Mouse (Mus musculus) left cerebral cortex, adult 6 months (tissue): ENCODE results near the gene Flg. TPM values are rescaled to one million over a fixed set of nuclear protein-coding genes. Genes with fewer than 3 reads are reported as not detected.

Experiments
- long read RNA-seq, 2 experiments: library from polyadenylated mRNA; unstranded; transcript quantifications; one replicate each; pipeline ENCODE4 v2.0.0; 2019 to 2020
- polyA plus RNA-seq: library from polyadenylated mRNA; unstranded; fragments of <200 nt; fragmentation: Nextera tagmentation; gene quantifications from 2 replicates; pipeline ENCODE4 v1.2.3, GENCODE M21; 2021

Flg gene
- polyA plus RNA-seq: 0.03 TPM in 1 of 2 replicates, not detected in the other
- long read RNA-seq, experiment 1: 0 reads
- long read RNA-seq, experiment 2: 0 reads

GRCm38 (mm10) chr3:93273223-93273622 lies at the start of gene Flg:
Gene Flg (plus strand): TSS chr3:93273523.

GRCm38 (mm10) chr3:93319449-93319848 lies 46.1 kb downstream of the Flg start, which contains the start of gene Hrnr:
Gene Hrnr (plus strand): TSS chr3:93319749.

Other genes starting within 250 kb of the Flg start
- gene Gm4858, start 204.7 kb upstream of the Flg start, polyA plus RNA-seq: not detected in 2 replicates
- not detected in 2 replicates for gene Crnn, start 128.7 kb upstream of the Flg start, polyA plus RNA-seq
- not detected in 2 replicates for gene Flg2, start 76.2 kb upstream of the Flg start, polyA plus RNA-seq
- not detected in 2 replicates for gene Hrnr, start 46.2 kb downstream of the Flg start, polyA plus RNA-seq
- not detected in 2 replicates for gene Rptn, start 120.2 kb downstream of the Flg start, polyA plus RNA-seq
- gene Tchh, start 168.8 kb downstream of the Flg start, polyA plus RNA-seq: 1.2 TPM in 2 replicates
- gene Tchhl1, start 195.2 kb downstream of the Flg start, polyA plus RNA-seq: not detected in 2 replicates
- 20.3 and 32.9 TPM in 2 replicates for gene S100a11, start 247.0 kb downstream of the Flg start, polyA plus RNA-seq